8 mouse cellular contexts compared by ENCODE assay signal in genomic region chr13:33964206-33965046, GRCm38 (mm10). TPM values are rescaled to one million over a fixed set of nuclear protein-coding genes. Genes with fewer than 3 reads are reported as not detected.
A peak's percentile ranks its signal among the peaks of the same experiment; 100 is the strongest.
DNase-seq lines count a peak whose midpoint lies in the region; ATAC-seq lines count a peak whose summit lies in the region.

TSS of gene Nqo2 (plus strand) at chr13:33964687.

- peak; percentile 82 for DNase-seq in adipocyte (ENCODE audit: low spot score)
- DNase-seq in embryo, embryonic 10 days (ENCODE audit: low spot score): peak; percentile 86
- DNase-seq in gastrocnemius, postnatal 10 days: peak; percentile 58
- peak; percentile 55 for DNase-seq in induced T-regulatory cell, adult 2 months (ENCODE audit: low read depth)
- peak; percentile 20 to 65 for DNase-seq in left cerebral cortex, adult 9 months (ENCODE audit: low spot score in 2 of 2)
- peak; percentile 56 for DNase-seq in right cerebral cortex, postnatal 25 days
- peak; percentile 63 to 66 for DNase-seq in urinary bladder, postnatal 4 days (ENCODE audit: low spot score in 2 of 2)

- peak; percentile 77 for ATAC-seq in megakaryocyte progenitor cell, adult 5-6 weeks (replicated peaks; ENCODE audit: poor library complexity)

RNA-seq across cellular contexts. Expression of gene Nqo2, which starts in this region (rescaled TPM):
- 10 to 100 TPM; 13.6 to 16.8 TPM for total RNA-seq in gastrocnemius, postnatal 10 days (2021)
- 48.7 and 53.0 TPM in 2 replicates for total RNA-seq in megakaryocyte progenitor cell, adult 5-6 weeks (2015)
- total RNA-seq in megakaryocyte progenitor cell, adult 5-6 weeks (2017): 34.7 and 47.3 TPM in 2 replicates

Comparison
In these comparisons a context has a peak if more than half of its experiments do, and no peak if none do; other contexts are left out.
1. Peak in every context shown above with its lines: DNase-seq and ATAC-seq.